Mouse (Mus musculus) embryonic facial prominence, embryonic 11.5 days (tissue): ENCODE results near the gene Adpgk. TPM values are rescaled to one million over a fixed set of nuclear protein-coding genes. Genes with fewer than 3 reads are reported as not detected.

Experiments used
- ATAC-seq: fragments of 200-750 bp; cut with Nextera tagmentation; replicated peaks from 2 replicates; pipeline ENCODE4 v1.8.0; 2017; ENCODE audit warnings: low read depth; ENCODE audit not compliant: insufficient number of reproducible peaks, low FRiP score, low TSS enrichment
- DNase-seq: peaks from one replicate; pipeline ENCODE4 v3.0.0-alpha.2; 2015; ENCODE audit warnings: low spot score
- H3K27ac ChIP-seq: fragments of 300-500 bp; sonication (generic); replicated peaks from 2 replicates; pipeline ENCODE4 v1.5.1; 2014; ENCODE audit warnings: mild to moderate bottlenecking, low read depth, low read length, control low read depth
- H3K27me3 ChIP-seq: fragments of 300-500 bp; sonication (generic); 2 replicates; pipeline ENCODE4 v1.6.1; 2014; ENCODE audit warnings: mild to moderate bottlenecking, low read length, moderate library complexity, mixed read lengths; ENCODE audit not compliant: control insufficient read depth, insufficient read depth
- H3K36me3 ChIP-seq: fragments of 300-500 bp; sonication (generic); replicated peaks from 2 replicates; pipeline ENCODE4 v1.6.1; 2014; ENCODE audit warnings: low read depth, mild to moderate bottlenecking, low read length, moderate library complexity, mixed read lengths; ENCODE audit not compliant: control insufficient read depth, insufficient read depth
- H3K4me1 ChIP-seq: fragments of 300-500 bp; sonication (generic); 2 replicates; pipeline ENCODE4 v1.6.1; 2014; ENCODE audit warnings: low read length, mixed read lengths; ENCODE audit not compliant: control insufficient read depth, insufficient read depth
- H3K4me2 ChIP-seq: fragments of 300-500 bp; sonication (generic); 2 replicates; pipeline ENCODE4 v1.6.1; 2014; ENCODE audit warnings: low read depth, mild to moderate bottlenecking, control low read depth, low read length, moderate library complexity
- H3K4me3 ChIP-seq: fragments of 300-500 bp; sonication (generic); 2 replicates; pipeline ENCODE4 v1.5.1; 2014; ENCODE audit warnings: low read depth, low read length, control low read depth
- H3K9ac ChIP-seq: fragments of 300-500 bp; sonication (generic); replicated peaks from 2 replicates; pipeline ENCODE4 v1.6.1; 2014; ENCODE audit warnings: mild to moderate bottlenecking, control low read depth, low read length
- H3K9me3 ChIP-seq: fragments of 300-500 bp; sonication (generic); replicated peaks from 2 replicates; pipeline ENCODE4 v1.6.1; 2016; ENCODE audit warnings: mild to moderate bottlenecking, low read length, inconsistent platforms, mixed read lengths; ENCODE audit not compliant: control insufficient read depth
- WGBS: fragments of 180-500 bp; shearing (Covaris S2); extraction: QIAGEN DNeasy Blood & Tissue Kit; methylation state at CpG from one replicate; pipeline ENCODE4 v1.1.7; 2014; 5-methylcytosine and 5-hydroxymethylcytosine counted together
- polyA plus RNA-seq: library from polyadenylated mRNA; unstranded; fragments of >200 nt; fragmentation: Nextera tagmentation; extraction: Ambion mirVana; gene quantifications from 2 replicates; pipeline ENCODE4 v1.2.1, GENCODE M21; 2014

The Adpgk gene
- polyA plus RNA-seq, 1 experiment from 2014 or later: 50.7 TPM

DNA sequence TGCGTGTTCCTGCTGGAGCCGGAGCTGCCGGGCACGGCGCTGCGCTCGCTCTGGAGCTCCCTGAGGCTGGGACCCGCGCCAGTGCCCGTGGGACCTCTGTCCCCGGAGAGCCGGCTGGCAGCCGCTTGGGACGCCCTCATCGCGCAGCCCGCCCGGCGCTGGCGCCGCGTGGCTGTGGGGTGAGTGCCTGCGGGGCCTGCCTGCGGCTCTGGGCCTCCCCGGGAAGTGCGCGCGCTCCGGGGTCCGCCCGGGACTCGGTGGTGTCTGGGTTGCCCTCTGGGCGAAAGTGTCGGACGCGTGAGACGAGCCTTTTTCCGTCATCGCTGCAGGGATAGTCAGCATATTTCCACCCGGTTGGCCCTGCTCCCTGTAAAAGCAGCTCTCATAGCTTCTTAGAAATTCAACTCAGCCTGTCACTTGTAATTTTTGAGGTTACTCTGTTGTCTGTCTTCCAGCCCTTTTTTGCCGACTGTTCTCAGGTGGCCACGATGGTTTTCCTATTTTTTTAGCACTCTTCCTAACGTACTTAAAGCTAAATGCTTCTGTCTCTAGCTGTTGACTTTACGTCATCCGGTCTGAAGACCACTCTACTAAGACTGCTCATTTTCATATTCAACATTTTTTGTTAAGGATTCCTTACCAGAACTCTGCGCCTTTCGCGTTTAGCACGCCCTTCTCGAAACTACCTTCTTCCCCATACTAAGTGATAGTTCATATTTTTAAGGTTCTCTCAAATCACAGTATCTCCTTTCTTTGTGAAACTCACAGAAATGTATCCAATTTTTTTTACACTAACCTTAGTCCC is 532 bp downstream of the Adpgk start:
- peak overlapping the region; percentile 77 for H3K4me2 ChIP-seq
- 1% methylated on average over 43 of the region's 50 CpGs for WGBS
- H3K27me3 ChIP-seq: no peaks in the 10 kb centered on the region
- peak overlapping the region; percentile 90 for H3K9ac ChIP-seq
- H3K27ac ChIP-seq: peak overlapping the region; percentile 75
- peaks cover 8% of the 10 kb centered on the region for H3K4me1 ChIP-seq
- H3K4me3 ChIP-seq: peak overlapping the region; percentile 96
- DNase-seq (peak; percentile 55), ATAC-seq (peak; percentile 81)
- H3K9me3 ChIP-seq: no peaks in the 10 kb centered on the region
- no peaks in the 10 kb centered on the region for H3K36me3 ChIP-seq

DNA sequence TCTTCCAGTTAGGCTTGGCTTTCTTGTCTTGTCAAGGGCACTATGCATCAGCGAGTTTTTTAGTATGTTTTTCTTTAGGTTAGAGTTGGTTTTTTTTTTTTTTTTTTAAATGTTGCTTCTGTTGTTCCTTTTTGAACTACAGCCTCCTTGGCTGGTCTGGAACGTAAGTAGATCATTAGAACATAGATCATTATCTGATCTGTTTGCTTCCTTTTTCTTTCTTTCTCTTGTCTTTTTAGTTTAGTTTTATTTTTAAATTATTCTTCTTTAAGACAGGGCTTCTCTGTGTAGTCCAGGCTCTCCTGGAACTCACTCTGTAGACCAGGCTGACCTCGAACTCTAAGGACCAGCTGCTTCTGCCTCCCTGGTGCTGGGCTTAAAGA is 1.1 kb downstream of the Adpgk start:
- Histone ChIP-seq H3K27ac (no peak overlapping the region), H3K27me3 (no peaks in the 10 kb centered on the region), H3K4me1 (peaks cover 8% of the 10 kb centered on the region), H3K4me2 (peak overlapping the region; percentile 77), H3K9me3 (no peaks in the 10 kb centered on the region), H3K36me3 (no peaks in the 10 kb centered on the region), H3K4me3 (peak overlapping the region; percentile 96), H3K9ac (no peak overlapping the region)
- ATAC-seq: no peak
- WGBS: 51% methylated on average over 3 of the region's 3 CpGs
- DNase-seq: no peak

DNA sequence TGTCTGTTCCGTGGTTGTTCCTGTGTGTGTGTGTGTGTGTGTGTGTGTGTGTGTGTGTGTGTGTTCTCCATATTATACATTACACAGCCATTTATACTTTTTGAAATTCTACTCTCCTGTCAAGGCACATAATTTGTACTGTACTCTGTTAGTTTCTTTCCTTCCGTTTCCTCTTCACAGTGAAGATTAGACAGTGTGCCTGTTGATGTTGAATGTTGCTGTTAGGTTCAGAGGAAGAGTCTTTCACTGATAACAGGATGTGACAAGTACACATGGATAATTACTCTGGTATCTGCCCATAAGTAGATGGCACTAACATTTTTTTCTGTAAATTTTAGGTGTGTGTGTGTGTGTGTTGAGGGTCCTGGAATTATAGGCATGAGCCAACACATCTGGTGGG is 5.1 kb downstream of the Adpgk start:
- Histone ChIP-seq H3K9me3 (no peaks in the 10 kb centered on the region), H3K27me3 (no peaks in the 10 kb centered on the region), H3K4me3 (no peak overlapping the region), H3K4me2 (no peak overlapping the region), H3K36me3 (no peaks in the 10 kb centered on the region; the same call in 1 of the 2 replicates), H3K27ac (no peak overlapping the region), H3K9ac (no peak overlapping the region), H3K4me1 (no peaks in the 10 kb centered on the region)
- ATAC-seq: no peak
- 88% methylated on average over 2 of the region's 2 CpGs for WGBS
- DNase-seq: no peak

DNA sequence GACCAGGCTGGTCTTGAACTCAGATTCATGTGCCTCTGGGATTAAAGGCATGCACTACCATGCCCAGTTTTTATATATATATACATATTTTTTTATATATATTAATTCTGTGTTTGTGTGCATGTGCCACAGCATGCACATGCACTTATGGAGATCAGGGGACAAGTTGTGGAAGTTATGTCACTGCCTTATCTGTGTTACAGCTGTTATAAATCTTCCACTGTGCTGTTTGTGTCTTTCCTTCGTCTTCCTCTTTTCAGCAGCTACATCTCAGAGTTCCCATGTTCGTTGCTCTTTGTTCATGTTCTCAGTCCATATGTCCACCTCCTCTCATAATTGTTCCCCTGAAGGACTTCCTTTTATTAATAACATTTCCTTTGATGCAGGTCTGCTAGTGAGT is 16.5 kb downstream of the Adpgk start:
- Histone ChIP-seq H3K9ac (no peak overlapping the region), H3K27ac (no peak overlapping the region), H3K9me3 (no peaks in the 10 kb centered on the region), H3K4me3 (no peak overlapping the region), H3K4me1 (no peaks in the 10 kb centered on the region), H3K27me3 (no peaks in the 10 kb centered on the region), H3K36me3 (peaks cover 2% of the 10 kb centered on the region), H3K4me2 (no peak overlapping the region)
- WGBS: 70% methylated on average over 2 of the region's 2 CpGs
- DNase-seq (no peak), ATAC-seq (no peak)

DNA sequence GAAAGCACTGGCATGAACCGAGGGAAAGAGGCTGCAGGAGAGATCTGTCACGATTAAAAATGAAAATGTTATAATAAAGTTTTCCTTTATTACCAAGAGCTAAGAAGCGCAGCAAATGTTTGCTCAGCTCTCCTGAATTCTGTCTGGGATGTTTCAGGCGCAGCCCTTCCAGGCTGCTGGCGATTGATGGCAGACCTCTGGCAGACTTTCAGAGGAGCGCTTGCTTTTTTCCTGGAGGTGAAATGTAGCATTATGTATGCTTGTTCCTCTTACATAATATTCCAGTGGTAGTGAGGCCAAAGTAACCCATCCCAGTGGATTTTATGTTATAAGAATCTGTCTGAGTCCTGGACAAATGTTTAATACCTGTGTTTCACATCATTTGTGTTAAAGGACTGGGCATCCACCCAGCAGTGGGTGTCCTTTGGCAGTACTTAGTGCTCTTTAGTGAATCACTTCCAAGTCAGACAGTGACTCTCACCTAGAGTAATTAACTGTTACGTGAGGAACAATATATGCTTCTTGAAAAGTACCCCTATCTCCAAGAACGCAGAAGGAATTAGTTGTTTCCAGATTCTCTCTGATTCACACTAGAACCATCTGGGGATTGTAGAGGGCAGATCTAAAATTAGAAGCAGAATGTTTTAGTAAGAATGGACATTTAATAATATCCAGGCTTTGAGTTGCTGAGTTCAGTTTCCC is 19.4 kb downstream of the Adpgk start:
- no peaks in the 10 kb centered on the region; the same call in 1 of the 2 replicates for H3K36me3 ChIP-seq
- H3K4me3 ChIP-seq: no peak overlapping the region
- no peak overlapping the region for H3K27ac ChIP-seq
- no peaks in the 10 kb centered on the region for H3K4me1 ChIP-seq
- H3K4me2 ChIP-seq: no peak overlapping the region
- WGBS: 86% methylated on average over 8 of the region's 8 CpGs
- DNase-seq: peak; percentile 11
- no peak overlapping the region for H3K9ac ChIP-seq
- no peaks in the 10 kb centered on the region for H3K27me3 ChIP-seq
- no peak for ATAC-seq
- no peaks in the 10 kb centered on the region for H3K9me3 ChIP-seq

DNA sequence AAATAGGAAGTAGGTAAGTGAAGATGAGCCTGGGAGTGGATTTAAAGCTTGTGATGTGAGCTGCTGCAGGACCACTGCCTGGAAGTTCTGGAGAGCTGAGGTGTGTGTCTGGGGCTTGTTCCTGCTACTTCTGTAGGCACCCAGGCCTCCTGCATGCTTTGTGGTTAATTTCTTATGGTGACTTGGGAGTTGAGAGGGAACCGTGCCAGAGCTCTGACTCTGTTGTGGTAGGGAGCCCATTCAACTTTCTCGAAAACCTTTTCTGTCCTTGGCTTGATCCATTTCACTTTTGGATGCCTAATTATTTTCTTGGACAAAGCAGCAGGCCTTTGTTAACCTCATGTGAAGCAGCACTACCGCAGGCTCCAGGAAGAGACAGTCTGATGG is 19.9 kb downstream of the Adpgk start:
- Histone ChIP-seq H3K4me3 (no peak overlapping the region), H3K36me3 (no peaks in the 10 kb centered on the region), H3K4me1 (no peaks in the 10 kb centered on the region), H3K27ac (no peak overlapping the region), H3K27me3 (no peaks in the 10 kb centered on the region), H3K9me3 (no peaks in the 10 kb centered on the region), H3K4me2 (no peak overlapping the region), H3K9ac (no peak overlapping the region)
- DNase-seq (no peak), ATAC-seq (no peak)
- WGBS: 80% methylated on average over 3 of the region's 3 CpGs

DNA sequence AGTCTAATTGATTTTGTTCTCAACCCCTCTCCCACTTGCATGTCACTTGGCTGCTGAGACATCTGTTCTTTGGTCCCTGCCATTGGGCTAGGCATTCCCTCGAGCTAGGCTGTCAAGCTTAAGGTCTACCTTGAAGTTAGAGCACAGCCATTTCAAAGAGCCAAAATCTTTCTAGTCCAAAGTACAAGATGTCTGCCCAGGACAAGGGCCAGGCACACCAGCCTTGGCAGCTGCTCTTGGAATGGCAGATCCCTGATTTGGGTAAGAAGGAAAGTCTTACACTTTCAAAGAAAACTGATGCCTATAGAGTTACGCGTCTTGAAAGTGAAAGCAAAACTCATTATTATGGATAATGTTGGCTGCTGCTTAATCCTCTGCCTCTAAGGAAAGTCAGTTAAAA is 24.8 kb downstream of the Adpgk start:
- Histone ChIP-seq H3K9me3 (no peaks in the 10 kb centered on the region), H3K36me3 (no peaks in the 10 kb centered on the region), H3K27me3 (no peaks in the 10 kb centered on the region), H3K4me1 (no peaks in the 10 kb centered on the region), H3K4me2 (no peak overlapping the region), H3K27ac (no peak overlapping the region), H3K9ac (no peak overlapping the region), H3K4me3 (no peak overlapping the region)
- no peak for DNase-seq
- WGBS: 96% methylated on average over 3 of the region's 3 CpGs
- no peak for ATAC-seq

DNA sequence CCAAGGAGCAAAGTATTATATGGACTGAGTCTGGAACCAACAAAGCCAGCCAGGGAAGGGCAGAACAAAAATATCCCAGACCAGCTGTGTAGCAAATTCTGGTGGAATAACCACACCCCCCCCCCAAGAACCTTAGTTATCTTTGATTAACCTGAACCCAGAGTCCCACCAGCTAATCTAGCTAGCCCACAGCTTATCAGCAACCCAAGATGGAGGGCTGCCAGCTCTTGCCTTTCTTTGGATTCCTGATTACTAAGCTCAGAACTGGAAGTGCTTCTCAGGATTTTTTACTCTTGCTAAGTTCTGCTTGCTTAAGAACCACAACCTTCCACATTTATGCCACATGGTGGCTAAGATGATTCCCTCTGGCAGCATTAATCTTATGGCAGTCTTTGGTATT is 33.0 kb downstream of the Adpgk start:
- no peak overlapping the region for H3K27ac ChIP-seq
- no peaks in the 10 kb centered on the region for H3K27me3 ChIP-seq
- no peak for ATAC-seq
- H3K9me3 ChIP-seq: no peaks in the 10 kb centered on the region
- no peak overlapping the region for H3K4me2 ChIP-seq
- H3K9ac ChIP-seq: no peak overlapping the region
- no peak overlapping the region for H3K4me3 ChIP-seq
- peaks cover 4% of the 10 kb centered on the region for H3K36me3 ChIP-seq
- H3K4me1 ChIP-seq: no peaks in the 10 kb centered on the region
- DNase-seq: no peak
